Mouse (Mus musculus) intestine, embryonic 14.5 days (tissue): ENCODE results near the gene Taf12. TPM values are rescaled to one million over a fixed set of nuclear protein-coding genes. Genes with fewer than 3 reads are reported as not detected.

ENCODE experiments used
- ATAC-seq: fragments of 200-750 bp; cut with Nextera tagmentation; replicated peaks from 2 replicates; pipeline ENCODE4 v1.8.0; 2017; ENCODE audit warnings: low read depth, moderate number of reproducible peaks, moderate TSS enrichment, moderate library complexity; ENCODE audit not compliant: low FRiP score, low TSS enrichment
- DNase-seq: peaks from one replicate; pipeline ENCODE4 v3.0.0-alpha.2; 2018; ENCODE audit warnings: low spot score
- H3K27ac ChIP-seq: fragments of 300-500 bp; sonication (generic); 2 replicates; pipeline ENCODE4 v1.5.1; 2014; ENCODE audit warnings: low read depth, mild to moderate bottlenecking, control low read depth
- H3K27me3 ChIP-seq: fragments of 300-500 bp; sonication (generic); replicated peaks from 2 replicates; pipeline ENCODE4 v1.6.1; 2014; ENCODE audit warnings: low read length, control low read depth; ENCODE audit not compliant: control insufficient read depth, insufficient read depth
- H3K36me3 ChIP-seq: fragments of 300-500 bp; sonication (generic); 2 replicates; pipeline ENCODE4 v1.6.1; 2014; ENCODE audit warnings: low read length, control low read depth; ENCODE audit not compliant: control insufficient read depth, insufficient read depth
- H3K4me1 ChIP-seq: fragments of 300-500 bp; sonication (generic); replicated peaks from 2 replicates; pipeline ENCODE4 v1.6.1; 2014; ENCODE audit warnings: low read length, control low read depth, mixed read lengths; ENCODE audit not compliant: control insufficient read depth, insufficient read depth
- H3K4me2 ChIP-seq: fragments of 300-500 bp; sonication (generic); 2 replicates; pipeline ENCODE4 v1.6.1; 2014; ENCODE audit warnings: low read length
- H3K4me3 ChIP-seq: fragments of 300-500 bp; sonication (generic); 2 replicates; pipeline ENCODE4 v1.5.1; 2014; ENCODE audit warnings: low read depth, low read length, control low read depth, mixed read lengths
- H3K9ac ChIP-seq: fragments of 300-500 bp; sonication (generic); 2 replicates; pipeline ENCODE4 v1.6.1; 2014; ENCODE audit warnings: mild to moderate bottlenecking, low read length
- H3K9me3 ChIP-seq: fragments of 300-500 bp; sonication (generic); 2 replicates; pipeline ENCODE4 v1.6.1; 2016; ENCODE audit warnings: low read length, control low read depth; ENCODE audit not compliant: control insufficient read depth
- WGBS: fragments of 180-500 bp; shearing (Covaris S2); extraction: QIAGEN DNeasy Blood & Tissue Kit; methylation state at CpG from one replicate; pipeline ENCODE4 v1.1.7; 2014; 5-methylcytosine and 5-hydroxymethylcytosine counted together
- polyA plus RNA-seq: library from polyadenylated mRNA; unstranded; fragments of >200 nt; fragmentation: Nextera tagmentation; extraction: Ambion mirVana; gene quantifications from 2 replicates; pipeline ENCODE4 v1.2.1, GENCODE M21; 2014

The Taf12 gene
- polyA plus RNA-seq: 36.8 and 43.6 TPM in 2 replicates

DNA sequence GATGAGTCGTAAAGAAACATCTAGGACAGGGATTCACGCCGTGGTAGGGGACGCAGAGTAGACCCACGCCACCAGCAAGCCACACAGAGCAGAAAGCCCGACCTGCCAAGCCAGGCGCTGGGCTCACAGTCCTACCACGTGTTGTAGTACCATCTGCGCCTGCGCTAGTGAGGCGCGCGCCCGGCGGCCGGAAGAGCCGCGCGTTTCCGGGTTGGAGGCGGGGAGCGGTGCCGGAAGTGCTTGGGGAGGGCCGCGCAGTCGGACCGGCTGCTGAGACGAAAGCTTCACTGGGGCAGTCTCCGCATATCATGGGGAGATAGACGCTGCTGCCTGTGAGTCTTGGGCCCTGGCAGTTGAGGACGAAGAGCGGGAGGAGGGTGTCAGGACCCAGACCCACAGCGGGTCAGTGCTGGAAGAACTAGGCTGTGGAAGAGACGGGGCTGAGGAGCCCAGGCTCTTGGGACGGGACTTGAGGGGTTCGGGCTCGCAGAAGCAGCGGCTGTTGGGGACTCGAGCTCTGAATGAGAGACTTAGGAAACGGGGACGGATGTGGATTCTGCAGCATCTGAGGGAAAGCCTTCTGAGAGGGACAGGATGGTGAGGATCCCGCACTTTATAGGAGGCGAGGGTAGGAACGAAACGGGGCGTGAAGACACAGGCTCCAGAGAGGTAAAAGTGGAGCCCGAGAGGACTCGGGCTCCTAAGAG is at the start of gene Taf12:
Gene Taf12 (plus strand): TSS at position 220 of the 707 bp plus-strand sequence.
- Histone ChIP-seq H3K4me2 (peak within 1 kb of the TSS; percentile 62), H3K27ac (peak within 1 kb of the TSS; percentile 87), H3K27me3 (no peaks in the 10 kb centered on the region), H3K9ac (peak within 1 kb of the TSS; percentile 82), H3K9me3 (no peaks in the 10 kb centered on the region), H3K4me1 (peaks cover 9% of the 10 kb centered on the region; the same call in 1 of the 2 replicates), H3K36me3 (no peaks in the 10 kb centered on the region), H3K4me3 (peak within 1 kb of the TSS; percentile 73)
- DNase-seq (peak; percentile 94), ATAC-seq (peak; percentile 81)
- under 1% methylated on average over 48 of the region's 48 CpGs for WGBS

- DNase-seq: no peak
- peaks cover 96% of the 10 kb centered on the region for H3K36me3 ChIP-seq
These were observed 43.8 kb upstream of the Taf12 start for GRCm38 (mm10) chr4:132230422-132230821.

GRCm38 (mm10) chr4:132234710-132235109 is 39.5 kb upstream of the Taf12 start:
- Histone ChIP-seq H3K36me3 (peaks cover 89% of the 10 kb centered on the region), H3K4me1 (no peaks in the 10 kb centered on the region), H3K27ac (no peak overlapping the region), H3K27me3 (no peaks in the 10 kb centered on the region), H3K9ac (no peak overlapping the region), H3K9me3 (0 out of 2 replicates have a peak, but pooled peaks cover 2% of the 10 kb centered on the region), H3K4me2 (no peak overlapping the region), H3K4me3 (no peak overlapping the region)
- ATAC-seq (no peak), DNase-seq (no peak)
- WGBS: 88% methylated on average over 8 of the region's 8 CpGs

More at GRCm38 (mm10) chr4:132230422-132230821, 43.8 kb upstream of the Taf12 start:
- no peaks in the 10 kb centered on the region for H3K4me1 ChIP-seq
- H3K27me3 ChIP-seq: no peaks in the 10 kb centered on the region
- 95% methylated on average over 5 of the region's 5 CpGs for WGBS
- ATAC-seq: no peak
- H3K9ac ChIP-seq: no peak overlapping the region
- H3K9me3 ChIP-seq: no peaks in the 10 kb centered on the region
- H3K4me3 ChIP-seq: no peak overlapping the region
- no peak overlapping the region for H3K27ac ChIP-seq
- no peak overlapping the region for H3K4me2 ChIP-seq

DNA sequence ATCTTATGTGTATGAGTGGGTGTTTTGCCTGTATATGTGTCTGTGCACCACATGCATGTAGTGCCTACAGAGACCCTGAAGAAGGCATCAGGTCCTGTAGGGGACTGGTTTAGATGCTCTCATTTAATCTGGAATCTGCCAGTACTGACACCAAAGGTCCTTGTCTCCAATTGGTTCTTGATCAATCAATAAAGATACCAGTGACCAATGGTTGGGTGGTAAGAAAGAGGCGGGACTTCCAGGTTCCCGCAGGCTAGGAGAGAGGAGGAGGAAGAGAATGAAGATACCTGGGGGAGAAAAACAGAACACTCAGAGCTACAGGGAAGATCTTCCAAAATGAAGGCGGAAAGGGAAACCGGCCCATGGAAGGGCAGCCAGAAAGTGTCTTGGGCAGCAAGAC is 35.8 kb upstream of the Taf12 start:
- DNase-seq (no peak), ATAC-seq (no peak)
- Histone ChIP-seq H3K27ac (no peak overlapping the region), H3K4me3 (no peak overlapping the region), H3K27me3 (no peaks in the 10 kb centered on the region), H3K4me2 (no peak overlapping the region), H3K4me1 (no peaks in the 10 kb centered on the region), H3K36me3 (peaks cover 80% of the 10 kb centered on the region), H3K9ac (no peak overlapping the region), H3K9me3 (0 out of 2 replicates have a peak, but pooled peaks cover 4% of the 10 kb centered on the region)
- WGBS: 88% methylated on average over 4 of the region's 4 CpGs

- Histone ChIP-seq H3K4me2 (no peak overlapping the region), H3K4me3 (no peak overlapping the region), H3K27me3 (no peaks in the 10 kb centered on the region), H3K27ac (no peak overlapping the region), H3K9me3 (0 out of 2 replicates have a peak, but pooled peaks cover 4% of the 10 kb centered on the region), H3K9ac (no peak overlapping the region), H3K36me3 (peaks cover 75% of the 10 kb centered on the region), H3K4me1 (no peaks in the 10 kb centered on the region)
- DNase-seq: no peak
- ATAC-seq: no peak
- 92% methylated on average over 3 of the region's 3 CpGs for WGBS
These were observed 33.8 kb upstream of the Taf12 start for GRCm38 (mm10) chr4:132240367-132240766.

DNA sequence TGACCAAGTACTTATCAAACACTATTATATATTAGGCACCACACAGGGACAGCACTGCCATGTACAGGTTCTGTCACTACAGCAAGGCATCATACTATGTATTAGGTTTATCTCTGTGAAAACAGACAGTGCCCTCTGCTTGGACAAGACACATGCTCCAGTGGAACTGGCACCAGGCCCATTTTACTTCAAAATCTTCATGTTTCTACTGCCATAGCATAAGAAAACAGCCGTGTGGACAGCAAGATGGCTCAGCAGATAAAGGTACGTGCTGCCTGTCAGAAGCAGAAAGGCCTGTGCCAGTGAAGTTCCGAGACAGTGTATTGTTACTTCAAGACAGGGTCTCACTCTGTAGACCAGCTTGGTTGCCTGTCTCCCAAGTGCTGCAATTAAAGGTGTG is 33.0 kb upstream of the Taf12 start:
- no peak overlapping the region for H3K9ac ChIP-seq
- ATAC-seq: no peak
- no peak for DNase-seq
- WGBS: 88% methylated on average over 3 of the region's 3 CpGs
- no peaks in the 10 kb centered on the region for H3K4me1 ChIP-seq
- no peaks in the 10 kb centered on the region for H3K27me3 ChIP-seq
- no peak overlapping the region for H3K4me2 ChIP-seq
- 0 out of 2 replicates have a peak, but pooled peaks cover 4% of the 10 kb centered on the region for H3K9me3 ChIP-seq
- no peak overlapping the region for H3K4me3 ChIP-seq
- no peak overlapping the region for H3K27ac ChIP-seq
- peaks cover 75% of the 10 kb centered on the region for H3K36me3 ChIP-seq

DNA sequence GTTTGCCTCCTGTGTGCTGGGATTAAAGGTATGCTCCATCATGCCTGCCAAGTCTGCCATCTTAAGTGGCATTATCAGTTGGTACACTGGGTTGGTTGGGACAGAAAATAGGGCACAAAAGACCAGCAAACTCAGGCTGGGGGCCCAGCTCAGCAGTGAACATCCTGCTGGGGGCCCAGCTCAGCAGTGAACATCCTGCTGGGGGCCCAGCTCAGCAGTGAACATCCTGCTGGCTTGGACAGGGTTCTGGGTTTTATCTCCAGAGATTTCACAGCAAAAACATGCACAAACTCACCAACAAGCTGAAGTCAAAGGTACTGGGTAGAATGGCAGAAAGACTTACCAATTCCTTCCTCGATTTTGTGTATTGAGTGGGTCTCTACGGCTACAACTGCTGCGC is 28.5 kb upstream of the Taf12 start:
- Histone ChIP-seq H3K4me1 (no peaks in the 10 kb centered on the region), H3K27me3 (no peaks in the 10 kb centered on the region), H3K27ac (no peak overlapping the region), H3K9ac (no peak overlapping the region), H3K9me3 (no peaks in the 10 kb centered on the region), H3K4me3 (no peak overlapping the region), H3K4me2 (no peak overlapping the region), H3K36me3 (peaks cover 82% of the 10 kb centered on the region)
- 89% methylated on average over 3 of the region's 3 CpGs for WGBS
- ATAC-seq (no peak), DNase-seq (no peak)

DNA sequence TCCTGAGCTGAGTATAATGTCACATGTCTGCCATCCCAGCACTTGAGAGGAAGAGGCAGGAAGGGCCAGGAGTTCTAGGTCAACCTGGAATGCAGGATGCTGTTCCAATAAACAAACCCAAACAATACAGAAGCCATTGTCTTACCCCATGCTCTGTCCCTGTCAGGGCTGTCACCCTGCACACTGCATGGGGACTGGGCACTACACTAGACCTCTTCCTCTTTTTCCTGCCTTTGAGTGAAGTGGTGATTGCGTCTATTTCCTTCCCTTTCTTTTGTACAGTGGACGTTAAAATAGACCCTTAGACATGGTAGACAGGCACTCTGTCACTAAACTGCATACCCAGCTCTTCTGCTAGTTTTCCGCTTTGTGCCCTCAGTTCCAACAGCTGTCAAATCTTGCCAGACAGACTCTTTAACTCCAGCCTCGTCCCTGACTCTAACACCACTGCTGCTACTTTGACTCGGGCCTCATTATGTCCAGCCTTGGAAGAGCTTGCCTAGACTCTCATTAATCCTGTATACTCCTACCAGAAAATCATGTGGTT is 26.7 kb upstream of the Taf12 start:
- Histone ChIP-seq H3K9me3 (no peaks in the 10 kb centered on the region), H3K36me3 (peaks cover 82% of the 10 kb centered on the region), H3K4me3 (no peak overlapping the region), H3K4me2 (no peak overlapping the region), H3K4me1 (no peaks in the 10 kb centered on the region), H3K27me3 (no peaks in the 10 kb centered on the region), H3K27ac (no peak overlapping the region), H3K9ac (no peak overlapping the region)
- ATAC-seq (no peak), DNase-seq (no peak)
- WGBS: 78% methylated on average over 5 of the region's 5 CpGs

DNA sequence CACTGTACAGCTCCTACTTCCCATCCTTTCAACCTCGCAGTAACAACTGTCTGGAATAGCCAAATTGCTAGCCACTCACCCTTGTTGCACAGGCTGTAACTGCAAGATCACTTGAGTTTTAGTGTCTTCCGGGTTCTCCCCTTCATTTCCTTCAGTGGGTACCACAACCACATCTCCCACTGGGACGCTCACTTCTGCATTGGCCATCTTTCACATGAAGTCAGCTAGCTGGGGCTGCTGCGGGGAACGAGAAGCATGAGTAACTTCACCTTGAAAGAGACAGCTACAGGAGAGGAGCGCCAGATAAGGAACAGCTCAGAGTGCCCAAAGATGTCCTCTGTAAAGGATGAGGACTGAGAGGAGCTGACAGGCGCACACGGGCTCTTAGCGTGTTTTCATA is 22.6 kb upstream of the Taf12 start:
- H3K4me1 ChIP-seq: no peaks in the 10 kb centered on the region
- DNase-seq (no peak), ATAC-seq (no peak)
- no peak overlapping the region for H3K4me3 ChIP-seq
- no peak overlapping the region for H3K27ac ChIP-seq
- no peaks in the 10 kb centered on the region for H3K9me3 ChIP-seq
- 90% methylated on average over 9 of the region's 9 CpGs for WGBS
- H3K4me2 ChIP-seq: no peak overlapping the region
- H3K36me3 ChIP-seq: peaks cover 50% of the 10 kb centered on the region
- H3K27me3 ChIP-seq: no peaks in the 10 kb centered on the region
- no peak overlapping the region for H3K9ac ChIP-seq
